Mouse (Mus musculus): ENCODE data around the gene Scrg1. TPM values are rescaled to one million over a fixed set of nuclear protein-coding genes. Genes with fewer than 3 reads are reported as not detected.
A peak's percentile ranks its signal among the peaks of the same experiment; 100 is the strongest.
"Not testable (repeated sequence)": the region's sequence is repeated elsewhere in the genome, so short reads cannot be mapped to it uniquely, and the experiment has no call there.

Scrg1 gene
- polyA plus RNA-seq, 1 experiment = 1.0 TPM

GRCm38 (mm10) chr8:57498847-57499511, 43.3 kb downstream of the Scrg1 start:
- H3K4me1 ChIP-seq (ENCODE audit: control insufficient read depth, insufficient read depth, low read length) = peaks cover 3% of the 10 kb centered on the region; the same call in 1 of the 2 replicates
- H3K27ac ChIP-seq (ENCODE audit: insufficient read depth, low read length) = no peak overlapping the region
- no peak overlapping the region for H3K4me3 ChIP-seq (ENCODE audit: insufficient read depth, low read length)
- TF ChIP-seq POLR2A (IDR thresholded peaks at IDR 0.05; ENCODE audit: low read depth, low read length) (no peak), CTCF (IDR thresholded peaks at IDR 0.05; ENCODE audit: borderline replicate concordance, insufficient read depth, low read length) (no peak)

GRCm38 (mm10) chr8:57503641-57504040, 47.9 kb downstream of the Scrg1 start:
- Histone ChIP-seq H3K4me1 (ENCODE audit: control insufficient read depth, insufficient read depth, low read length) (peaks cover 3% of the 10 kb centered on the region; the same call in 1 of the 2 replicates), H3K4me3 (ENCODE audit: insufficient read depth, low read length) (no peak overlapping the region), H3K27ac (ENCODE audit: insufficient read depth, low read length) (no peak overlapping the region)
- TF ChIP-seq POLR2A (IDR thresholded peaks at IDR 0.05; ENCODE audit: low read depth, low read length) (no peak), CTCF (IDR thresholded peaks at IDR 0.05; ENCODE audit: borderline replicate concordance, insufficient read depth, low read length) (peak; percentile 76; the same call in 1 of the 2 replicates)

GRCm38 (mm10) chr8:57505500-57505899, 49.8 kb downstream of the Scrg1 start:
- H3K4me1 ChIP-seq (ENCODE audit: control insufficient read depth, insufficient read depth, low read length); H3K27ac ChIP-seq (ENCODE audit: insufficient read depth, low read length); H3K4me3 ChIP-seq (ENCODE audit: insufficient read depth, low read length): not testable (repeated sequence)

GRCm38 (mm10) chr8:57507556-57508063, 51.9 kb downstream of the Scrg1 start:
- Histone ChIP-seq H3K4me3 (ENCODE audit: insufficient read depth, low read length) (no peak overlapping the region), H3K4me1 (ENCODE audit: control insufficient read depth, insufficient read depth, low read length) (no peaks in the 10 kb centered on the region), H3K27ac (ENCODE audit: insufficient read depth, low read length) (no peak overlapping the region)
- TF ChIP-seq CTCF (IDR thresholded peaks at IDR 0.05; ENCODE audit: borderline replicate concordance, insufficient read depth, low read length) = no peak
- no peak for TF ChIP-seq POLR2A (IDR thresholded peaks at IDR 0.05; ENCODE audit: low read depth, low read length)

GRCm38 (mm10) chr8:57508657-57509056, 52.9 kb downstream of the Scrg1 start:
- TF ChIP-seq CTCF (IDR thresholded peaks at IDR 0.05; ENCODE audit: borderline replicate concordance, insufficient read depth, low read length) = no peak
- no peak for TF ChIP-seq POLR2A (IDR thresholded peaks at IDR 0.05; ENCODE audit: low read depth, low read length)
- no peak overlapping the region for H3K4me3 ChIP-seq (ENCODE audit: insufficient read depth, low read length)
- no peak overlapping the region for H3K27ac ChIP-seq (ENCODE audit: insufficient read depth, low read length)
- no peaks in the 10 kb centered on the region for H3K4me1 ChIP-seq (ENCODE audit: control insufficient read depth, insufficient read depth, low read length)

- no peaks in the 10 kb centered on the region for H3K4me1 ChIP-seq (ENCODE audit: control insufficient read depth, insufficient read depth, low read length)
- peak overlapping the region; percentile 75 for H3K4me3 ChIP-seq (ENCODE audit: insufficient read depth, low read length)
- 0 out of 2 replicates have a peak, but pooled peaks have one; percentile 1 for TF ChIP-seq POLR2A (IDR thresholded peaks at IDR 0.05; ENCODE audit: low read depth, low read length)
- no peak for TF ChIP-seq CTCF (IDR thresholded peaks at IDR 0.05; ENCODE audit: borderline replicate concordance, insufficient read depth, low read length)
- H3K27ac ChIP-seq (ENCODE audit: insufficient read depth, low read length) = peak overlapping the region; percentile 7; the same call in 1 of the 2 replicates
Observed at GRCm38 (mm10) chr8:57510791-57511315, 55.1 kb downstream of the Scrg1 start.

- peak within 1 kb of the TSS; percentile 85 for H3K4me3 ChIP-seq (ENCODE audit: insufficient read depth, low read length)
- peak; percentile 91 for TF ChIP-seq POLR2A (IDR thresholded peaks at IDR 0.05; ENCODE audit: low read depth, low read length)
- no peak for TF ChIP-seq CTCF (IDR thresholded peaks at IDR 0.05; ENCODE audit: borderline replicate concordance, insufficient read depth, low read length)
- H3K4me1 ChIP-seq (ENCODE audit: control insufficient read depth, insufficient read depth, low read length) = no peaks in the 10 kb centered on the region
Observed at GRCm38 (mm10) chr8:57511316-57512118, 55.8 kb downstream of the Scrg1 start, which contains the start of gene Hmgb2. Gene Hmgb2, plus strand, starts transcription at chr8:57511907.

GRCm38 (mm10) chr8:57512141-57513056, 56.7 kb downstream of the Scrg1 start:
- Histone ChIP-seq H3K4me1 (ENCODE audit: control insufficient read depth, insufficient read depth, low read length) (no peaks in the 10 kb centered on the region), H3K4me3 (ENCODE audit: insufficient read depth, low read length) (peak overlapping the region; percentile 85), H3K27ac (ENCODE audit: insufficient read depth, low read length) (peak overlapping the region; percentile 93)
- no peak for TF ChIP-seq CTCF (IDR thresholded peaks at IDR 0.05; ENCODE audit: borderline replicate concordance, insufficient read depth, low read length)
- no peak for TF ChIP-seq POLR2A (IDR thresholded peaks at IDR 0.05; ENCODE audit: low read depth, low read length)

More at GRCm38 (mm10) chr8:57511316-57512118, 55.8 kb downstream of the Scrg1 start, which contains the start of gene Hmgb2:
- peak within 1 kb of the TSS; percentile 93 for H3K27ac ChIP-seq (ENCODE audit: insufficient read depth, low read length)

GRCm38 (mm10) chr8:57513178-57513661, 57.5 kb downstream of the Scrg1 start:
- H3K4me1 ChIP-seq (ENCODE audit: control insufficient read depth, insufficient read depth, low read length); H3K27ac ChIP-seq (ENCODE audit: insufficient read depth, low read length): not testable (repeated sequence)
- H3K4me3 ChIP-seq (ENCODE audit: insufficient read depth, low read length) = peak overlapping the region; percentile 83

- H3K4me1 ChIP-seq (ENCODE audit: control insufficient read depth, insufficient read depth, low read length); H3K27ac ChIP-seq (ENCODE audit: insufficient read depth, low read length); H3K4me3 ChIP-seq (ENCODE audit: insufficient read depth, low read length): not testable (repeated sequence)
Observed at GRCm38 (mm10) chr8:57516685-57517084, 61.0 kb downstream of the Scrg1 start.

All from embryonic fibroblast, embryonic 13.5 days (primary cell).